Comparison of ENCODE assay signal across 8 mouse cellular contexts in genomic region chr7:19227883-19228792, GRCm38 (mm10). TPM values are rescaled to one million over a fixed set of nuclear protein-coding genes. Genes with fewer than 3 reads are reported as not detected.
DNase-seq lines count a peak whose midpoint lies in the region; ATAC-seq lines count a peak whose summit lies in the region.

Gene Opa3, plus strand, starts transcription at chr7:19228334.

- peak within 1 kb of the TSS; percentile 98 for H3K27ac ChIP-seq in intestine, embryonic 14.5 days (ENCODE audit: low read depth)

- peak; percentile 93 for ATAC-seq in intestine, embryonic 14.5 days (replicated peaks; ENCODE audit: low FRiP score, low TSS enrichment, low read depth)

- no peaks in the 10 kb centered on the region for H3K27me3 ChIP-seq in intestine, embryonic 14.5 days (replicated peaks; ENCODE audit: control insufficient read depth, insufficient read depth, low read length)

- peak within 1 kb of the TSS; percentile 78 for H3K4me3 ChIP-seq in intestine, embryonic 14.5 days (ENCODE audit: low read depth, low read length)

- intact Hi-C loops in left cerebral cortex, postnatal 14 days (cut with DNase I) = no loop called here

- H3K4me2 ChIP-seq in intestine, embryonic 14.5 days (ENCODE audit: low read length) = peak within 1 kb of the TSS; percentile 77

- WGBS in intestine, embryonic 14.5 days = 0% methylated on average over 90 of the region's 91 CpGs

- peaks cover 9% of the 10 kb centered on the region; the same call in 1 of the 2 replicates for H3K4me1 ChIP-seq in intestine, embryonic 14.5 days (replicated peaks; ENCODE audit: control insufficient read depth, insufficient read depth, low read length)

- 0 out of 2 replicates have a peak, but pooled peaks cover 8% of the 10 kb centered on the region for H3K36me3 ChIP-seq in intestine, embryonic 14.5 days (ENCODE audit: control insufficient read depth, insufficient read depth, low read length)

- H3K9me3 ChIP-seq in intestine, embryonic 14.5 days (ENCODE audit: control insufficient read depth, low read length) = no peaks in the 10 kb centered on the region

- H3K9ac ChIP-seq in intestine, embryonic 14.5 days (ENCODE audit: low read length) = peak within 1 kb of the TSS; percentile 84

- DNase-seq in adrenal gland, adult 18-20 months (ENCODE audit: low spot score in 2 of 2) = peak; percentile 97 to 98
- DNase-seq in embryo, embryonic 11 days = peak; percentile 100
- DNase-seq in gastrocnemius, postnatal 25 days = peak; percentile 99
- DNase-seq in intestine, embryonic 14.5 days (ENCODE audit: low spot score) = peak; percentile 99
- peak; percentile 99 to 100 for DNase-seq in left cerebral cortex, postnatal 14 days (ENCODE audit: low spot score in 2 of 2)
- DNase-seq in mesoderm, embryonic 11.5 days (ENCODE audit: low read depth, low spot score) = peak; percentile 100
- peak; percentile 99 to 100 for DNase-seq in right cerebral cortex, postnatal 36 days (ENCODE audit: low spot score in 2 of 2)
- peak; percentile 99 for DNase-seq in yolk sac, embryonic 10.5 days (ENCODE audit: low spot score)

RNA-seq across cellular contexts. Expression of gene Opa3, which starts in this region (rescaled TPM):
- 10 to 100 TPM; 40.8 to 56.7 TPM for total RNA-seq in adrenal gland, adult 18-20 months (2021)
- total RNA-seq in gastrocnemius, postnatal 25 days (2021) = 10 to 100 TPM; 39.4 to 41.3 TPM
- polyA plus RNA-seq in intestine, embryonic 14.5 days (2014; fragmentation: Nextera tagmentation; extraction: Ambion mirVana) = 37.4 and 43.9 TPM in 2 replicates
- total RNA-seq in left cerebral cortex, postnatal 14 days (2021) = 10 to 100 TPM; 40.0 to 43.9 TPM

Comparison
In these comparisons a context has a peak if more than half of its experiments do, and no peak if none do; other contexts are left out.
1. Peak in every context shown above with its lines: DNase-seq, ATAC-seq, H3K4me3 ChIP-seq and H3K27ac ChIP-seq.